Mouse (Mus musculus) cerebellum, postnatal 10 days (tissue): ENCODE measurements around the gene Fat3.
A peak's percentile ranks its signal among the peaks of the same experiment; 100 is the strongest.

Experiments
- DNase-seq, 2 experiments: peaks; one replicate each; pipeline ENCODE4 v3.0.0; 2021; ENCODE audit warnings: mixed read lengths in 2 of 2

Fat3 gene

DNA sequence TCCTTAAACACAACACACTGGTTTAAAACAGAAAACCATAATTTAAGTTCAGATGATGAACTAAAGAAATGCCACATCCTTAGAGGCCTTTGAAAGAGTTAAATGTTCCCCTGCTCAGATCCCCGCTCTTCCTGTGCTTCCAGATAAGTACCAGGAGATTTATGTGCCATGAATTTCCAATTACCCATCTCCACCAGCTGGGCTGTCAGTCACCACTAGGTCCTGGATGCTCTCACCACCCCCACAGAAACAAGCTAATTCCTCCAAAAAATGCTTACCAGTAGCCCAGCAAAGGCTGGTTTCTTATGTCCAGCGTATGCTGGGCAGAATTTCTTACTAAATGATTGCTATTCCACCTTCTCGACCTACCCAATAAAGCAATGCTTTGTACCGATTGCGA is 72.5 kb downstream of the Fat3 start:
- peak in 1 of 2 experiments; percentile 5 for DNase-seq

DNA sequence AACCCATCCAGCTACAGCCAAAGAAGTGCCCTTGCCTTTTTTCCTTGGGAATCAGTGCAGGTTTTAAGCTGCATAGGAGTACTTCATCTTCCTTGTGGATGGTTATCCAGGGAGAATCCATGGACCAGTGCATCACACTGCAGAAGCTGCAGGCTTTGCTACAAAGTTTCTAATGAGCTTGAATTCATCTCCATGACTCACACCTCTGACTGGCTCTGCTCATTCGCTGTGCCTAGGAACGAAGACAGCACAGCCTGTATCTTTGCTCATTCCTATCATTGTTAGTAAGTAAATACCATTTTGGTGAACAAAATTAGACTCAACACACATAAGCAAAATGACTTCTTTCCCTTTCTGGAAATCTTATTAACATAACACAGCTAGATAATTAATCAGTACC is 78.4 kb downstream of the Fat3 start:
- no peak for DNase-seq

DNA sequence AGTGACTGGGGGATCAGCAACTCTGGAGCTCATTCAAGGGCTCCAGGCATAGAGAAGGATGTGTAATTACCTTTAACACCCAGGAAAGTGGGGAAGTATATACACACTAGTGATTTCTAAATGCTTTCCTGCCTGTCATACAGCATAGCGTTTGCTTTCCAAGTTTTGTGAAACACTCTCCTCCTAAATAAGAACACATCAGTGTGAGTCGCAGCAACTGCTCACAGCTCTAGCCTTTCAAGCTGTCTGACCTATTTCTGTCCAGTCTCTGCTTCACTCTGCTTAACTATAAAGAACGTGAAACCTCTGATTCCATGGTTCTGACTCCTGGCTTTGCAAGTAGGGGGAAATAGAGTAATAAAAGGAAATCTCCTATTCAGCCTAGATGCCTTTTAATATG is 98.3 kb downstream of the Fat3 start:
- DNase-seq: no peak

DNA sequence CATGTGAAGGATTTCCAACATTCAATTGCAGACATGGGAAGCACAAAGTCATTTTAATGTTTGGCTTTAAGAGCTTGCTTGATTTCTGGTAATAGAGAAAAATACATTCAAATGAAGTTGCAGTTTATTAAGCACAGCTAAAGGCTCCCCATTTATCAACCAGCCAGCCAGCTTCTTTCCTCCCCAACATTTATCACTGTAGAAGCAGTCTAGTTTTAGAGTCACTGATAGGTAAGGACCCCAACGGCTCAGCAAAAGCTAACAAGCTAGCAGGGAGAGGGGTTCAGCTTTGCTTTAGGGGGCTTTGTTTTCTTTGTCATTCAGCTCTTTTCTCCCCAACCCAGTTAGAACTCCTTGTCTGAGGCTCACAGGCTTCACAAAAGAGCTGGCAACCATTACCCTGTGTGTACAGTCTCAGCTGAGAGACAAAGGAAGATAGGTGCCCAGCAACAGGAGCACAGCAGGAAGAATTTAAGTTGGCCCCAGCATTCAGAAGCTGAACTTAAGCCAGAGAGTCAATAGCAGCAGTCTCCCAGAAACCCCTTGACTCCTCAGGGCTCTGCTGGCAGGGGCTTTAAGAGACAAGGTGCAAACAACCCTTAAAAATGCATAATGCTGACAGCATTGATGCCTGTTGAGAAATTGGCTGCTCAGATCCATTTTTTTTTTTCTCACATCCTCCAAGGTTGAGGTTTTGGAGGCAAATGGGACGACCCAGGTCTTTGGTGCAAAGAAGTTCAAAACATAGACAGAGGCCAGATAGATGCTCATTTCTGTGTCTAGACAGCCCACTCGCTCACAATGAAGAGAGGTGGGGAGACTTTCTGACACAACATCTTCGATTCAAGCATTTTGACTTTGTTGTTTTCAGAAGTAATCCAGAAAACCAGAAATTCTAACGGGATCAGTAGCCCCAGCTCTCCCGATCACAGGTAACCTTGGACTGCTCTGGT is 102.1 kb downstream of the Fat3 start:
- DNase-seq: peak; percentile 15 to 26

DNA sequence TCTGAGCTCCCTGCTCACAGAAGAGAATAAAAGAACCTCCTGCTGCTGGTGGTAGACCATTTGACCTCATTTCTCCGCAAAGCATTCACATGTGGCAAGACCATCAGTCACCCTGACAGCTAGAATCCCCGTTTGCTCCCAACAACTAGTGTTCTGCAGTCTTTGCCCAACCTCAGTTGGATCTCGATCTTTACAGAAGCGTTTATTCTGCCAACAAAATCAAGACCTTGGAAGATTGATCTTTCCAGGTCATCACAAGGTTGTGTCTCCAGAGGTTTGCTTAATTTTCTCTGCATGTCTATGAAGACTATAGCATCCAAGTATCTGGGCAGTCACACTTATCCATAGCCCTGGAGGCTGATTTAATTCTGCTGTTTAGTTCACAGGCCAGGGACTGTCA is 111.9 kb downstream of the Fat3 start:
- DNase-seq: no peak

DNA sequence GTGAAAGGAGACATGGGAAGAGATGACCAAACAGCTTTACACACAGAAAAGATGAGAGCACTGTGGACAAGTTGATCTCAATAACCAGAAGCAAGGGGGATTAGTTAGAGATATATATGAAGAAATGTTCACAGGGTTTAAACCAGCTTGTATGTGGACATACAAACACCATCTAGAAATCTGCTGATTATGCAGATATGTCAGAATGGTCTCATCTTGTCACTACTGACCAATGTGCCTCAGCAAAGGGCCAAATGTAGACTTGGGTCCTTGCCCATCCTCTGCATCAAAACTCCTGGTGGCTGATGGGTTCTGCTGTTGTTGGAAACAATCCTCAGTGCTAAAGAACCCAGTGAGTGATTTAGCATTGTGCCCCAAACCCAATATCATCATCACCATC is 113.6 kb downstream of the Fat3 start:
- DNase-seq: no peak

DNA sequence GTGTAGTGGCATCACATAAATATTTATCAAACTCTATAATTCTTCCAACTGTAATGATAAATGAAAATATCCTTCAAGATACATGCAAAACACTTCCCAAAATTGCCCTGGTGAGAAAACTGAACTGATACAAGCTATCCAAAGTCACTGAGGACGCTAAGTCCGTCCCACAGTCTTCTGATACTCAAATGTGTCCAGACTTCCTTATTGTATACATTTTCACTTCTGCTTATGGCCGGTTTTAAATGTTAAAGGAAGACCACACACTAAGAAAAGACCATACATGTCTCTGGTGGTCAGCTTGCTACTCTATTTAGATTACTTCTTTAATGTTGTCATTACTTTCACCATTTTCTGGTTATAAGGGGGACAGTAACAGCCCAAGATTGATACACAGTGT is 137.4 kb downstream of the Fat3 start:
- DNase-seq: no peak

DNA sequence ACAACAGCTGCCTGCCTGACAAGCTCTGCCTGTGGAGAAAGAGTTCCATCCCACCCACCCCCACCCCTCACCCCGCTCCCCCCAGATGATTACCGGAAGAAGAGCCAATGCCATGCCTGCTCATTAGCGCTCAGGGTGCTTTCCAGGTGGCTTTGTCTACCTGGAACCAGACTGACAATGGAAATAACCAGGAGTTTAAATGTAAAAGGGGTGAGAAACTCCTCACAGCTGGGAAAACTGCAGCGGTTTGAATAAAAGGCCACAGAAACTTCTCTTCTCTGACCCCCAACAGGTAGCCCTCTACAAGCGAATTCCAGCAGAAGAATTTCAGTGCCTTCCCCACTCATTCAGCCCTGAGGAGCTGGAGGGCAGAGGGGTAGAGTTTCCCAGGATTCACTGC is 139.3 kb downstream of the Fat3 start:
- no peak for DNase-seq

DNA sequence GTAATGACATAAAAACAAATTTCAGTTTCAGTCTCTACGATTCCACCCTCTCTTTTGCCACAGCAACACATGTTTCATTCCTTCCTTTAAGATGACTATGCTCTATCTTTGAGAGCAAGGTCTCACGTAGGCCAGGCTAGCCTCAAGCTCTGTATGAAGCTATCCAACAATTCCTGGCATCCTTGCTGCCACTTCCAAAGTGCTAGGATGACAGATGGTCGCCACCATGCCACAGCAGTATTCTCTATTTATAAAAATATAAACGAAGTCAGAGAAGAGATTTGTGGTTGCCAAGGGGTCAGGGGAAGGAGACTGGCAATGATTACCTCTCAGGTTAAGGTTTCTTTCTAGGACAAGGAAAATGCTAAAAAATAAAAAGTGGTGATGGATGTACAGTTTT is 144.4 kb downstream of the Fat3 start:
- DNase-seq: peak; percentile 25 to 46

DNA sequence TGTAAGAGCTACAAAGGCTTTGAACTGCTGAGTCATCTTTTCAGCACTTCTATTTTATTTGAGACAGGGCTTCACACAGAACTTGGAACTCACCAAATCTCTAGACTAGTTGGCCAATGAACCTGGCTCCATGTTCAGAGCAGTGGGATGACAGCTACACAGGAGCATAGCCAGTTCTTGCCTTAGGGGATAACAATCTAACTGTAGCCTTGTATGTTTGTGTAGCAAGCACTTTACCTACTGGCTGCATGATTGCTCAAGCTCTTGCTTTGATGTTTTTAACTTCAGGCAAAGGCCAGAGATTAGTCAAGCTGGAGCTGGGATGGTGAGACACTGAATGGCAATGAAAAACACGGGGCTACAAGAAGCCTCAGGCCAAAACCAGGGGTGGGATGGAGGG is 146.2 kb downstream of the Fat3 start:
- DNase-seq: no peak

DNA sequence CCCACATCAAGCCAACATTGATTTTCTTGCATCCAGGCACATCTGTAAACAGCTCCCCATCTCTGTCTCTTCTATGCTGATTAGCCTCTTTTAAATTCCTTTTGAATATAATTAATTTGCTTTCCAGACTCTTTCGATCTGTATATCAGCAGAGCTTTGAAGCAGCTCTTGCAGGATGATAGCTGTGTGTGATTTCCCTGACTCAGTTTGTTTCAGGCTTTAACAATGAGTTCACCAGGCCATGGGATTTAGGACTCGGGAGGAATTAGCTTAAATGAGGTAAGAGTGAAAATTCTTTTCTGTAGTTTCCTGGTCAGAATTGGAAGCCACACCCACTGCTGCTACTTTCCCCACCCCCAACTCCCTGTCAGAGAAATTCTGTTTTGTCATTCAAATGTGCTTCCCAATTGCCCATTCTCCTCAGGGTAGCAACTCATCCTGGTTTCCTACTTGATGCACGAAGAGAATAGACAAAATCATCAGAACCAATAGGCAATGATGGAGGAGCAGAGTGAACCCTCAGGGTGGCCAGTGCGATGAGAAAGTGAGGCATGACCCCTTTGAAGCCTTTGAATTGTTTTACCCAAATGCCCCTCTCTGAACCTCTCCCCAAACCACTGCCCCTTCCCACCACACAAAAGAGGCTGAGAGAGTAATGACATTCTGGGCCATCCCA is 147.9 kb downstream of the Fat3 start:
- DNase-seq: no peak

DNA sequence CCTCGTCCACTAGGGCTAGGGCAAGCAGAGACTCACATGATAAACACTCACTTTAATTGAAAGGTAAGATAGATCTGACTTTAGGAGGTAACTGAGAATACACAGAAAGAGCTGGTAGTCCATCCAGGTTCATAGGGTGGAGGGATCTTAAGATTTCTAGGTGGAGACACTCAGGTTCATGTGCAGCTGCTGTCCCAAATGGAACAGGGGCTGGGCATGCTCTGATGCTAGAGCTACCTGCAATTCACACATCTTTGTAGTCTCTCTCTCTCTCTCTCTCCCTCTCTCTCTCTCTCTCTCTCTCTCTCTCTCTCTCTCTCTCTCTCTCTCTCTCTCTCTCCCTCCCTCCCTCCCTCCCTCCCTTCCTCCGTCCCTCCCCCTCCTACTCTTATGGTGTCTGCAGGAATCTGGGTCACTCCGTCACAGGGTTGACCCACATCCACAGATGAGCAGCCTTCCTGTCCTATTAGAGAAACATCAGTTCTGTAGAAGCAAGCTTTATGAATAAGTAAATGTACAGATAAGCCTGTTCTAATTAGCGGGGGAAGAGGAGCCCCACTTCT is 148.5 kb downstream of the Fat3 start:
- DNase-seq: no peak

DNA sequence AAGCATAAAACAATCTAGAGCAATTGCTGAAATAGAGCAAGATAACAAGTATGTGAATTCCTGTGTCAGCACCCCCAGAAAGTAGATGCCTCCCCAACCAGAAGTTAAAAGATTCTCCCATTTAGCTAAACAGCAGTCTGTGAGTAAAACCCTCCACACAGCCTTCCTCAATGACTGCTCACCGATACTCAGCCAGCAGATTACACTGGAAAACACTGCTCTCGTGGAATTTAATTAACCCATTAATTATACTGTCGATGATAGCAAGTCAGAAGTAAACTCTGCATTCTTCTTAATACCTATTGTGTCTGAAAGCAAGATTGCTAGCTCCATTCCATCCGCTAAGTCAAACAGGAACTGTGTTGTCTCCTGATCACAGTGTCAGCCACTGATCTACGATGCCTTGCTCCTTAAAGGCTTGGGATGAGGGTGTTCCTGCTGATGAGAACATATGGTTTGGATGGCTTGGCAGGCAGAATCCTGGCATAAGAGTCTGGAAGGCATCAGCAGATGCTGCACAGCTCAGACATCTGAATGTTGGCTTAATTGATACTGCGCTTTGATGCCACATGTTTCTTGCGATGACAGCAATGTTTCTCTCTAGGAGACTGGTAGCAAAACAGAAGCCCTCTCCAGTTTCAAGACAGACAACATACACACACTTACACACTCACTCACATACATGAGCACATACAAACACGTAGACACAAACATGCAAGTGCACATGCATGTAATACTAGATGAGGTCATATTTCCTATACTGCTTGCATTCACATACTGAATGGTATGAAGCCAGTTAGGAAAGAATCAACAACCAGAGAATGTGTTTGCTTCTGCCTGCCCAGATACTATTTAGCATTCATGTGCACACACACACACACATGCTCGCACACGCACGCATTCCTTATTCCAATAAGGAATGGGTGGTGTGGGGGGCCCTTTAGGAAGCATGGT is 155.9 kb downstream of the Fat3 start:
- DNase-seq: peak; percentile 62 to 74

DNA sequence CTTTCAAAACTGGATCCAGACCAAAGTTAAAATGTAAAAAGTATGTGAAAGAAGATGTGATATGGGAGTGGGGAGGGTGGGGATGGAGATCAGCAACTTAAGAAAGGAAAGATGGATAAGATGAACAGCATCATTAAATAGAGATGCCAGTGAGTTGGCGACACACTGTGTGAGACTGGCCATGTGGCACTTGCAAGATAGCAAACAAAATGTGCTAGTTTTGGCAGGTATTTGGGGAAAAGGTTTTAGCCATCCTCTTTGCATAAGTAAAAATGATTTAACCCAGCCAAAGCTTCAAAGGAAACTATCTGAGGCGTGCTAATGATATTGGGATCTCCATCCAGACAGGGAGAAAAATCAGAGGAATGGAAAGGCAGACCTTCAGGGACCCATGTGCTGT is 157.9 kb downstream of the Fat3 start:
- DNase-seq: no peak

DNA sequence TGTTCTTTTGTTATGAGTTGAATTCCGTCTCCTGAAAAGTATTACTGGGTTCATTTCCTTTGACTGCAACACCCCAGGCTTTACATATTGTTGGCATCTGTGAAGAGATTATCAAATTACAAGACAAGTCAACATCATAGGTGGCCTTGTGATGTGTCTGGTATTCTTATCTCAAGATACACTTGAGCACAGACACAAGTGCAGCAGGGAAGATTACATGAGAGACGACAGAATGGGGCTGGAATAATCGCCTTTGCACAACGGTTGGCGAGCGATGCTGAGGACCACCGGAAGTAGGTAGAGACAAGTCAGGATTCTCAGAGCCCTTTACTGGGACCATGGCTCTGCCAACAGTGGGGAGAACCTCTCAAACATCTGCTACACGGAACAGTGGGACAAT is 158.5 kb downstream of the Fat3 start:
- DNase-seq: no peak

DNA sequence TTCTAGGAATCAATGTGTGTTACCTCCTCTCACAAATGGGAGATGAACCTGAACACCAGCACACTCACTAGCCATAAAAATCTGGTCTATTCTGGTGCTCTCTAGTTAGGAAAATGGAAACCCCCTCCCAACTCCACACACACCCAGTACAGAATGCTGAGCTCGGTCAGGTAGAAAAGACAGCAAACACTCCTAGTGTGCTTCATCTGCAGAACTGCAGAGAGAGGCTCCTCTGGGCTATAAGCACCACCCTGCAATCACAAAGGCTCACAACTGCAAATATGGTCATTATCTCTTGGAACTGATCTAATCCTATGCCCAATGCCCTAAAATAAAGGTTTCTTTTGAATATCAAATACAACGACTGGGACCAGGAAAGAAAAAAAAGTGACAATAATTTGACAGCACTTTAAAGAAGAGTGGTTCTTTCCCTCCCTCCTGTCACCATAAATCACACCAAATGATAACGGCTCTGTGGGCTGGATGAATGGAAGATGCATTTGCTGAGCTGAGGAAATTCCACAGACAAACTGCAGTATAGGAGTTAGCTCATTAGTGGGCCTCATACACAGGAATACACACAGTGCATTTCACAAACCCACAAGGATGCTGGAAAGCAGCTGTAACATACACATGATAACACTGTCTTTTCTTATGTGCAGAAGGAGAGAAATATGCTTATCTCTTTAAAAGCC is 170.6 kb downstream of the Fat3 start:
- no peak for DNase-seq

DNA sequence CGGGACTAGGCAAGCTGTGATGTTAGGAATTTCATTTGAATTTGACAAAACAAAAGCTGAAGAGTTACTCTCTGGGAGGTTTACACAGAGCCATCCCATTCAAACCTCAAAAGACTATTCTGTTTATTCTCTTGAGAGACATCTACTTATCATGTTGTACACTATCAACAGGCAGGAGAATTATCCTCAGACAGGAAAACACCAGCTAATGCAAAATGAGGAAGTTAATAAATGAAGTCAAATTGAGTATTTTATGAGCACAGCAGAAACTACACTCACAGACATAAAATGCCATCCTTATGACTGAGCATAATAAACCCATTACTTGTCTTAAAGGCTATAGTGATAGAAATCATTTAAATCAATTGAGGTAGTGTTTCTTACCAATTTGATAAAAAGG is 182.1 kb downstream of the Fat3 start:
- DNase-seq: no peak

DNA sequence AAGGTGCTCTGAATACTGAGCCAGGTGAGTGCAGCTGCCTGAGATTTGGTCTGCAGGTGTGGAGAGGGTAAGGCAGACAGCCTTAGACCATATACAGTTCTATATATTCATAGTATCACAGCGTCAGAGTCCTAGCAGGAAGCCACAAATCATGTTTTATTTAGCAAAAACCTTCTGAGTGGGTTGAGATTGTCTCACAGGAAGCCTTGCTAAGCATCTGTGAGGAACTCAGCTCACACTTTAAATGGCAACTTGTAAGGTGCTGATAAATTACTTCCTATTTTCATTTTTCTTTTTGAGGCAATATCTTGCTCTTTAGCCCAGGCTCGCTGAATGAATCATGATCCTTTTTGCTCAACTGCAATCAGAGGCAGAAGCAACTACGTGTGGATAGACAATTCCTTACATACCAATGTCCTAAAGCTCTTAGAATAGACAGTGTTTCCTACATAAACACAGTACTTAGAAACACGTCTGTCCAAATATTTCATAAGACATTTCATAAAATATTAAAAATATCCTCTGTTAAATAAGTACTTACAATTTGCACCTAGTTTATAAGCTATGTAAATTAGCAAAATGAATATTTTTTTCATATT is 188.4 kb downstream of the Fat3 start:
- no peak for DNase-seq

DNA sequence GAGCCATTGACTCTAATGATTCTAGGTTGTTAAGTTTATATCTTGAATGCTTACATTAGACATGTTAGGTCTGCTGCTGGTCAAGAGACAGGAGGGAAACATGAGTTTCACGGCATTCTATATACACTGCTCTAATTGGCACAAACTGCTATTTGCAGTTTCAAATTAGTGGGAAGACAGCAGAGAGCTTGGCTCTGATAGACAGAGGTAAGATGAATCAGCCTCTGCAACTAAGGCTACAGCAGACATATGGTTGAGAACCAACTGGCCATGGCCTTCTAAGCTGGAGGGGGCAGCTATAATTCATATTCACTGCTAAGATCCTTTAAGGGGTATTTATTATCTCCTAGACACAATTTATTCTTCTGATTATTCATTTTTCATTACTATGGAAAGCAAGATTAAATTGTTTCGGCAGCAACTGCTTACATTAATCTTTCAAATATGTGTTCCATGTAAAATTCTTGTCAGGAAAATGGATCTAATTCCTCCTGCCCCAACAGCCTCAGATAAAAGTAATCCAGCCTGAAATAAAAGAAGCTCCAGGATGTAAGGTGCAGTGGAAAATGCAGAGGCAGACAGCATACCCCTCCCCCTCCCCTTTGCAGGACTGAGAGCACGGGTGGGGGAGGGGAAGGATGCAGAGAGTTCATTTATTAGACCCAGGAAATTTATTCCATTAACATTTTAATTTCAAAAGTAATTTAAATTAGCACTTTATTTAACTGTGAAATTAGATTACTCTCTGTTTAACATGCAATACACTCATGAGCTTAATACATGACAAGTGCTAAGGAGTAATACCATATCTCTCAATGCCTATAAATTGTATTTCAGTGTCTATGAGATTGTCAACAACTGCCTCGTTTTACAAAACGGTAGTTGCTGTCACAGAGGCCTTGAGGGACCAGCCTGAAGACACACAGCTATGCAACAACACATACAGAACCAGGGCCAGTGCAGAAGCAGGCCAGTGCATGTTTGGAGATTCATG is 189.9 kb downstream of the Fat3 start:
- no peak for DNase-seq

DNA sequence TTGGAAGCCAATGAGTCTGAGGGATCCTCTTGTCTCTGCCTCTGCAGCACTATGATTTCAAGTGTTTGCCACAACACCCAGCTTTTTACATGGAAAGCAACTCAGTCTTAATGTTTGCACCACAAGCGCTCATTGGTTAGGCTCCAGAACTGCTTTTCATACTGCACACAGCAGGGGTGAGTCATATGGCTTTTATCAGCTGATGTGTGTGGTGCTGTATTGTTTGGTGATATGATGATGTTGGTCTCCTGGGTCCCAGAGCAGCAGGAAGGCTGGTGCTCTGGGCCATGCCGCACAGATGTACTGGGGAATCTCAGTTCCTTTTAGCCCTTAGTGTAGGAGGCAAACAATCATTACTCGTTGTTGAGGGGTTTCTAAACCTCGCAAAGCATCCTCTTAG is 190.8 kb downstream of the Fat3 start:
- no peak for DNase-seq
